8 mouse cellular contexts compared by ENCODE assay signal in the genomic region with DNA sequence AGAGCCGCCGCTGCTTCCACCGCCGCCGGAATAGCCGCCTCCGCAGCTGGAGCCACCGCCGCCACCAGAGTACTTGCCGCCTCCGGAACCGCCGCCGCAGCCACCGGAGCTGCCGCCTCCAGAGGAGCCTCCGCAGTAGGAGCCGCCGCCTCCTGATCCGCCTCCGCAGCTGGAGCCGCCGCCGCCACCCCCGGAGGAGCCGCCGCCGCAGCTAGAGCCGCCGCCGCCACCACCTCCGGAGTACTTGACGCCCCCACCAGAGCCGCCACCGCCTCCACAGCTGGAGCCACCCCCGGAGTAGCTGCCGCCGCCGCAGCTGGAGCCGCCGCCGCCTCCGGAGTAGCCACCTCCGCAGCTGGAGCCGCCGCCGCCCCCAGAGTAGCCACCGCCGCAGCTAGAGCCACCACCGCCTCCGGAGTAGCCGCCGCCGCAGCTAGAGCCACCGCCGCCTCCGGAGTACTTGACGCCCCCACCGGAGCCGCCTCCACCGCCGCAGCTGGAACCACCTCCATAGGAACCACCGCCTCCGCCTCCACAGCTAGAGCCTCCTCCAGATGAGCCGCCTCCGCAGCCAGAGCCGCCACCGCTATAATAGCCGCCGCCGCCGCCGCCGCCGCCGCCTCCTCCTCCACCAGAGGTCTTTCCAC. TPM values are rescaled to one million over a fixed set of nuclear protein-coding genes. Genes with fewer than 3 reads are reported as not detected.
DNase-seq lines count a peak whose midpoint lies in the region; ATAC-seq lines count a peak whose summit lies in the region.
"Had no signal": no experiment of that assay in that cellular context is flagged by ENCODE, and none has a peak within 500 bp of the region (broad histone marks: within the 10 kb centered on the region; RNA-seq: fewer than 3 reads in every experiment).

No protein-coding gene starts in this region.

- WGBS in intestine, embryonic 15.5 days: under 1% methylated on average over 60 of the region's 76 CpGs
- WGBS in limb, embryonic 11.5 days: under 1% methylated on average over 70 of the region's 76 CpGs
- WGBS in midbrain, embryonic 10.5 days: under 1% methylated on average over 76 of the region's 76 CpGs

- H3K9me3 ChIP-seq in intestine, embryonic 15.5 days: no peaks in the 10 kb centered on the region
- H3K9me3 ChIP-seq in limb, embryonic 11.5 days (ENCODE audit: control insufficient read depth, low read length): no peaks in the 10 kb centered on the region
- no peaks in the 10 kb centered on the region for H3K9me3 ChIP-seq in midbrain, embryonic 10.5 days (replicated peaks)

- 0 out of 2 replicates have a peak overlapping the region, but pooled peaks have one; percentile 27 for H3K27ac ChIP-seq in intestine, embryonic 15.5 days
- peak overlapping the region; percentile 68 for H3K27ac ChIP-seq in limb, embryonic 11.5 days (replicated peaks; ENCODE audit: low read depth, low read length)
- H3K27ac ChIP-seq in midbrain, embryonic 10.5 days (replicated peaks): peak overlapping the region; percentile 84

- peaks cover 10% of the 10 kb centered on the region; the same call in 1 of the 2 replicates for H3K27me3 ChIP-seq in intestine, embryonic 15.5 days (replicated peaks)
- peaks cover 13% of the 10 kb centered on the region; the same call in 1 of the 2 replicates for H3K27me3 ChIP-seq in limb, embryonic 11.5 days (ENCODE audit: control insufficient read depth, insufficient read depth, low read length)
- peaks cover 53% of the 10 kb centered on the region for H3K27me3 ChIP-seq in midbrain, embryonic 10.5 days (ENCODE audit: low read depth, poor library complexity, severe bottlenecking)

- peak overlapping the region; percentile 98 for H3K4me2 ChIP-seq in intestine, embryonic 15.5 days (replicated peaks)
- H3K4me2 ChIP-seq in limb, embryonic 11.5 days (ENCODE audit: low read depth, severe bottlenecking): peak overlapping the region; percentile 89

- peak overlapping the region; percentile 71 for H3K4me3 ChIP-seq in intestine, embryonic 15.5 days (replicated peaks)
- H3K4me3 ChIP-seq in limb, embryonic 11.5 days (ENCODE audit: low read depth, low read length): peak overlapping the region; percentile 68
- H3K4me3 ChIP-seq in midbrain, embryonic 10.5 days: peak overlapping the region; percentile 85

- DNase-seq in adrenal gland, adult 8-10 months: peak; percentile 10
- peak; percentile 46 for DNase-seq in gastrocnemius, postnatal 10 days
- DNase-seq in limb, embryonic 11.5 days (ENCODE audit: low spot score): peak; percentile 81
- peak; percentile 76 for DNase-seq in midbrain, embryonic 10.5 days (ENCODE audit: low spot score)
- DNase-seq in right cerebral cortex, postnatal 36 days (ENCODE audit: low spot score in 2 of 2): peak; percentile 1 to 3

- H3K4me1 ChIP-seq in intestine, embryonic 15.5 days (replicated peaks): no peaks in the 10 kb centered on the region
- H3K4me1 ChIP-seq in limb, embryonic 11.5 days (ENCODE audit: control insufficient read depth, insufficient read depth, low read length): no peaks in the 10 kb centered on the region
- H3K4me1 ChIP-seq in midbrain, embryonic 10.5 days: peaks cover 16% of the 10 kb centered on the region

- no peaks in the 10 kb centered on the region for H3K36me3 ChIP-seq in intestine, embryonic 15.5 days
- H3K36me3 ChIP-seq in limb, embryonic 11.5 days (ENCODE audit: control insufficient read depth, insufficient read depth, low read length): no peaks in the 10 kb centered on the region
- no peaks in the 10 kb centered on the region for H3K36me3 ChIP-seq in midbrain, embryonic 10.5 days

- peak; percentile 49 for ATAC-seq in common myeloid progenitor, adult 5-6 weeks (replicated peaks; ENCODE audit: low read depth, poor library complexity, severe bottlenecking)
- ATAC-seq in intestine, embryonic 15.5 days: peak; percentile 86
- ATAC-seq in limb, embryonic 11.5 days (ENCODE audit: insufficient number of reproducible peaks, low FRiP score, low TSS enrichment, low read depth): peak; percentile 64

- H3K9ac ChIP-seq in intestine, embryonic 15.5 days: peak overlapping the region; percentile 53
- H3K9ac ChIP-seq in limb, embryonic 11.5 days (ENCODE audit: low read length): peak overlapping the region; percentile 64

RNA-seq across cellular contexts. Expression of a gene that starts 1.5 kb away (rescaled TPM):
- total RNA-seq in adrenal gland, adult 8-10 months (2022): under 1 TPM in 1 of 4 experiments, not detected in 3; 0.17 TPM
- total RNA-seq in common myeloid progenitor, adult 5-6 weeks (2017): not detected in 2 replicates
- not detected for total RNA-seq in gastrocnemius, postnatal 10 days (2021)
- 0.21 and 0.23 TPM in 2 replicates for polyA plus RNA-seq in intestine, embryonic 15.5 days (2015; fragmentation: Nextera tagmentation; extraction: Ambion mirVana)
- polyA plus RNA-seq in limb, embryonic 11.5 days (2014; fragmentation: Nextera tagmentation; extraction: Ambion mirVana): 0.69 and 1.2 TPM in 2 replicates
- 0.46 and 0.77 TPM in 2 replicates for polyA plus RNA-seq in midbrain, embryonic 10.5 days (2016; fragmentation: Nextera tagmentation; extraction: Ambion mirVana)
- total RNA-seq: heart, postnatal 10 days had no signal

RNA-seq across cellular contexts. Expression of a gene that starts 42.3 kb away (rescaled TPM):
- total RNA-seq in adrenal gland, adult 8-10 months (2022): not detected
- not detected in 2 replicates for total RNA-seq in common myeloid progenitor, adult 5-6 weeks (2017)
- under 1 TPM in 1 of 2 experiments, not detected in 1; 0.23 TPM for total RNA-seq in gastrocnemius, postnatal 10 days (2021)
- polyA plus RNA-seq in intestine, embryonic 15.5 days (2015; fragmentation: Nextera tagmentation; extraction: Ambion mirVana): not detected in 2 replicates
- polyA plus RNA-seq in limb, embryonic 11.5 days (2014; fragmentation: Nextera tagmentation; extraction: Ambion mirVana): not detected in 2 replicates
- polyA plus RNA-seq in midbrain, embryonic 10.5 days (2016; fragmentation: Nextera tagmentation; extraction: Ambion mirVana): not detected in 2 replicates
- total RNA-seq: heart, postnatal 10 days had no signal

Comparison
In these comparisons a context has a peak if more than half of its experiments do, and no peak if none do; other contexts are left out.
1. Peak in every context shown above with its lines: DNase-seq, ATAC-seq, H3K4me3 ChIP-seq and H3K27ac ChIP-seq.
2. DNase-seq: peak in every context shown above with its lines; median percentile 81 in limb, embryonic 11.5 days; 76 in midbrain, embryonic 10.5 days; 46 in gastrocnemius, postnatal 10 days; 10 in adrenal gland, adult 8-10 months; 2 in right cerebral cortex, postnatal 36 days.
3. H3K27ac ChIP-seq: peak in every context shown above with its lines; median percentile 84 in midbrain, embryonic 10.5 days; 68 in limb, embryonic 11.5 days; 27 in intestine, embryonic 15.5 days.